Mouse (Mus musculus) urinary bladder, postnatal 4 days (tissue): Measurements from ENCODE around the gene Nphs1.

Source experiments
- DNase-seq, 2 experiments: peaks; one replicate each; pipeline ENCODE4 v3.0.0; 2021 to 2022; ENCODE audit warnings: low spot score in 2 of 2

Gene Nphs1

DNA sequence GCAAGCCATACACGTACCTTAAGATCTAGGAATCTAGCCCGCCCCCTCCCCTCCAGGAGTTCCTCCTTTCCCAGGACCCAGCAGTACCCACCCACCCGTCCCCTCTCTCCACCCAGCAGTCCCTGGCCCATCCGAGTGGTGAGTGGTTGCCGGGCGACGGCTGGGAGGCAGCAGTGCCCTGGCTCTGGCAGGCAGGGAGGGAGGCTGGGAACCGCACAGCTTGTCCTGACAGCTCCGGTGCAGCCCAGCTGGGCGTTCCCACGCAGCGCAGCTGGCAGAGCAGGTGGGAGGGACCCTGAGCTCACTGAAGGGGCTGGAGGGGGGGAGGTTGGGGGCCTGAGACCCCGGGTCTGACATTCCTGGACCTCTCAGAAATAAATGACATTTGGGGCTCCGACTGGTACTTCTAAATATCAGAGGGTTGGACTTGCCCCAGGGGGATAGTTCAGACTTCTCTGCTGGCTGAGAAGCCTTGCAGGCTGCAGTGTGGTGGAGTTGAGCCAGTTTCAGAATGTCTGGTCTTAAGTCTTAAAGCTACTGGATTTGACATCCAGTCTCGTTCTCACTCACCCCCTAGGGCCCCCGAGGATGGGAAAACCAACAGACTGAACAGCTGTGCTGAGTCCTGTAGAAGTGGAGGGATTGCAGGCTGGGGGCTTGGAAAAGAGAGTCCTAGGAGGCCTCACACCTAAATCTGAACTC is at the start of gene Nphs1, which contains the start of gene Kirrel2:
Gene Nphs1 (plus strand): TSS at position 687 of the 702 bp plus-strand sequence.
Gene Kirrel2 (minus strand): TSS at position 62 of the 702 bp plus-strand sequence.
- DNase-seq: no peak

GRCm38 (mm10) chr7:30408639-30409038 is 49.5 kb upstream of the Nphs1 start:
- no peak for DNase-seq

DNA sequence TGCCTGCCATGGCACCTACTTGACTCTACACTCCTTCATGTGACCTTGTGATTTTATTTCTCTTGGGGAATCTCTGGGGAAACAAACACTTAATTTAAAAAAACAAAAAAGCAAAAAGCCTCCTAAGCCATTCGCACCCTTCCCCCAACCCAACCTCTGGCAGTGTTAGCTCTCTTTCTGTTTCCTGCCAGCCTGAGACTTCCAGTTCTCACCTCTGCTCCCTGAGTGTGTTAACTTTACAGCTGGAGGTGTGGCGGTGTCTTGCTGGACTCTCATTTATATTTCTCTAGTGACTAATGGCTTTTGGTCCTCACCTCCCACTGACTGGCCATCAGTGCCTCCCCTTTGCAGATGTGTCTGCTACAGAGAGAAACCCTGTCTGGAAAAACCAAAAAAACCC is 48.3 kb upstream of the Nphs1 start:
- no peak for DNase-seq

GRCm38 (mm10) chr7:30411023-30411422 is 47.1 kb upstream of the Nphs1 start:
- DNase-seq: no peak

DNA sequence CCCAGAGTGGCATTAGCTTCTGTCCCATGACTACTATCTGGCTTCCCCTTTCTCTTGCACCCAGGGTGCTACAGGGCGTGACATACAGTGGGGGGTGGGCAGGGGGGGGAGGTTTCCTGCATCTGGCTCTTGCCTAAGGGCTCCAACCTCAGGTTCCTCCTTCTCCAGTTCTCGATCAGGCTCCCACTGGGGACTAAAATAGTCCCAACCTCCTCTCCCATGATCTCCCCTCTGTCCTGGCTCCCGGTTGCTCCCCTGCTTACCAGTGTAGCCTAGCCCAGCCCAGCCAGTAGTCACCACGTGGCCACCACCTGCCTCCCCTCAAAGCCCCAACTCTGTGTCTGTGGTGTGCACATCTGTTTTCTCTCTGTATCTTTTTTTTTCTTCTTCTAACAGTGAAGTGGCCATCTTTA is 45.4 kb upstream of the Nphs1 start:
- no peak for DNase-seq

DNA sequence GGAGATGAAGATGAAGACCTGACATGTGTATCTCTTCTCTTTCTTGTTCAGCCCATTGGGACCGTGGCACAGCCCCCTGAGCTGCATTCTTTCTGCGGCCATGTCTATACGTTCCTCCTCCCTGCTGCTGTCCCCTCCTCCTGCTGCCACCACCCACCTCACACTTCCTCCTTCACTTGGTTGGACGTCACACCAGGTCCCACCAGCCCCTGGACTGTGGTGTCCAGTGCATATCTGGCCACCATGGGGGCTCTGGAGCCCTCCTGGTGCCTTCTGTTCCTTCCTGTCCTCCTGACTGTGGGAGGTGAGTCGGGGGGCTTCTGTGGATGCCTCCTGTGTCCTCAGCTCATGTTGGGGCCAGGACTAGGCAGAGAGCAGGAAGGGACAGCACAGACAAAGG is 44.5 kb upstream of the Nphs1 start, which contains the start of gene Tyrobp:
Gene Tyrobp (plus strand): TSS at position 165 of the 400 bp plus-strand sequence.
- DNase-seq: no peak

DNA sequence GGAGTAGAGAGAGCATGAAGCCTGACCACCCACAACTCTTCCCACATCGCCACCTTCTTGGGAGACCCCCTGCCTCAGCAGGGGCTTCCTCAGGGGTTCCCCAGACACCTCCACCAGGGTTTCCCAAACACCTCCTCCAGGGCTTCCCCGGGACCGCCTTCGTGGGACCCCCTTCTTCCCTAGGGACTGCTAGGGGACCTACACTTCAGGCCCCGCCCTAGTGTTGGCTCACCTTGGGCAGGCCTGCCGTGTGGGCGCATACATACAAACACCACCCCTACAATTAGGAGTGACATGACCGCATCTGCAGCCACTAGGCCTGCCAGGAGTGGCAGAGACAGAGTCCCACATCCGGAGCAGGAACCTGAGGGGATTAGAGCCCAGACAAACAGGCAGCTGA is 40.3 kb upstream of the Nphs1 start:
- DNase-seq: no peak

DNA sequence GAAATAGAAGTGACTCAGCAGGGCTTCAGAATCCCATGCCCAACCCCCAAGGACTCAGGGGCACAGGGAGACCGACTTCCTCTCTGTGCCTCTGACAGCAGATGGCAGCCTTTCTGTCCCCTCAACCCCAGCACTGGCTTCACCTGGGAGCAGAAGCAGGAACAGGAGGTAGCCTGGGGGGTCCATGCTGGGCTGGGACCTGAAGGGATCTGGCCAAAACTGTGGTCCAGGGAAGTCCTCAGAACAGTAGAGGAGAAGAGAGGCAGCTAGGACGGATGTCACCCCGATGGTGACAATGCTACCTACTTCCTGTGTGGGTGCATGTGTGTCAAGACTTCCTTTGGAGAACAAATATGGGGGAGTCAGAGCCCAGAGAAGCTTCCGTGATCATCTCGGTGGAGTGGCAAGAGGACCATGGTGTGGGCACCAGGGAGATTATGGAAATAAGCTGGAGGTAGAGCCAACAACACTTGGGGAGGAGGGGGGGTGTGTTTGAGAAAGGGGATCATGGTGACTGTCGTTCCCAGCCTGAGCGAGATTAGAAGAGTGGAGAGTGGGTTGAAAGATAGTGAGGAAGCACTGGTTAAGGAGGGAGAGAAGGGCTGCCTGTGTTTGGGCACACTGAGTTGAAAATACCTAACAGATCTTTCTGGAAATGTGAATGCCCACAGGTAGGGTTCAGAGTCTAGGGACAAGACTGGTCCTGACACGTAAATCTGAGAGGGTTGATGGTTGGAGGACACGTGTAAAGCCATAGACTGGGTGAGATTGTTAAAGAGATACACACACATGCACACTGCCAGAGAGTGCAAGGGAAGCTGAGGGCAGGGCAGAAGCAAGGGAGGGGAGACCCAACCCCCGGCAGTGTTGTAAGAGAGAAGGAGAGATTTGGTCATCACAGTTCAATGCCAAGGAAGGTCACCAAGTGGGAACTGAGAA is 38.3 kb upstream of the Nphs1 start, which contains the start of gene Hcst:
Gene Hcst (minus strand): TSS at position 294 of the 939 bp plus-strand sequence.
- no peak for DNase-seq

- no peak for DNase-seq
Measured at GRCm38 (mm10) chr7:30420673-30421072, 37.4 kb upstream of the Nphs1 start.

GRCm38 (mm10) chr7:30421175-30421889 is 36.8 kb upstream of the Nphs1 start, which contains the start of gene Nfkbid:
TSS of gene Nfkbid (plus strand) at chr7:30421732.
- no peak for DNase-seq

- peak; percentile 65 to 84 for DNase-seq
Measured at GRCm38 (mm10) chr7:30421890-30422435, 36.2 kb upstream of the Nphs1 start.

GRCm38 (mm10) chr7:30422560-30422959 is 35.6 kb upstream of the Nphs1 start:
- no peak for DNase-seq

- no peak for DNase-seq
Measured at GRCm38 (mm10) chr7:30423071-30423641, 35.0 kb upstream of the Nphs1 start.

- no peak for DNase-seq
Measured at GRCm38 (mm10) chr7:30429327-30429726, 28.8 kb upstream of the Nphs1 start.

- DNase-seq: no peak
Measured at GRCm38 (mm10) chr7:30430191-30430590, 27.9 kb upstream of the Nphs1 start.

GRCm38 (mm10) chr7:30431793-30432192 is 26.3 kb upstream of the Nphs1 start:
- no peak for DNase-seq

DNA sequence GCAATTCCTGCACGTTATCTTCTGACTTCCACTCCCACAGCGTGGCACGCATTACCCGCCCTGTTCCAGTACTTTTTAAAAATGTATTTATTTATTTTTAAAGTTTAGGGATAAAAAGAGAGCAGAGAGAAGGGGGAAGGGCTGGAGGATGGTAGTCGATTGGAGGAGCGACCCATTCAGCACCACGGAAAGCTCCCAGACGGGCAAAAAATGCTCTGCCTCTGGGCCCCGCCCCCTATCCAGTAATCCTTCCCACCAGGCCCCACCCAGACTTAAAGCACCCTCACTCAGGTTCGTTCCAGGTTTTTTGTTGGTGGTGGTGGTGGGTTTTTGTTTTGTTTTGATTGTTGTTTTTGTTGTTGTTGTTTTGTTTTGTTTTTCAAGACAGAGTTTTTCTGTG is 23.9 kb upstream of the Nphs1 start:
- no peak for DNase-seq

DNA sequence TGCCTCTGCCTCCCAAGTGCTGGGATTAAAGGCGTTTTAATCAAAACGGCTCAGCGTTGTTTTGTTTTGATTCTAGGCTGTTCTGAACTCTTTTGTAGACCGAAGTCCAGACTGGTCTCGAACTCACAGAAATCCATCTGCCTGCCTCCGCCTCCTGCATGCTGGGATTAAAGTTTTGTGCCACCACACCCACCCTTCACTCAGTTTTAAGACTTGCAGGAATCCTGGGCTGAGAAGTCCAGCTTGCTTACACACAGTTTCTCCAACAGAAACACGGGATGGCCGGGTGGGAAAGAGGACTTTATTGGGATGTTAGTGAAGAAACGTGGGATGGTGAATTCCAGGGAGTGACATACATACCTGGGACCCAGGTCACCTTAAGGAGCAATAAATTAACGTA is 23.4 kb upstream of the Nphs1 start:
- DNase-seq: no peak

GRCm38 (mm10) chr7:30435156-30435555 is 23.0 kb upstream of the Nphs1 start:
- DNase-seq: no peak

GRCm38 (mm10) chr7:30436879-30437278 is 21.2 kb upstream of the Nphs1 start:
- DNase-seq: no peak

GRCm38 (mm10) chr7:30439734-30440133 is 18.4 kb upstream of the Nphs1 start:
- no peak for DNase-seq
